Mouse (Mus musculus) B cell, adult 2 months (primary cell): ENCODE measurements around the gene Aarsd1.
"Not testable (repeated sequence)": the region's sequence is repeated elsewhere in the genome, so short reads cannot be mapped to it uniquely, and the experiment has no call there.

Experiments
- DNase-seq, 2 experiments: peaks; one replicate each; pipeline ENCODE4 v3.0.0; 2022

Aarsd1 gene

DNA sequence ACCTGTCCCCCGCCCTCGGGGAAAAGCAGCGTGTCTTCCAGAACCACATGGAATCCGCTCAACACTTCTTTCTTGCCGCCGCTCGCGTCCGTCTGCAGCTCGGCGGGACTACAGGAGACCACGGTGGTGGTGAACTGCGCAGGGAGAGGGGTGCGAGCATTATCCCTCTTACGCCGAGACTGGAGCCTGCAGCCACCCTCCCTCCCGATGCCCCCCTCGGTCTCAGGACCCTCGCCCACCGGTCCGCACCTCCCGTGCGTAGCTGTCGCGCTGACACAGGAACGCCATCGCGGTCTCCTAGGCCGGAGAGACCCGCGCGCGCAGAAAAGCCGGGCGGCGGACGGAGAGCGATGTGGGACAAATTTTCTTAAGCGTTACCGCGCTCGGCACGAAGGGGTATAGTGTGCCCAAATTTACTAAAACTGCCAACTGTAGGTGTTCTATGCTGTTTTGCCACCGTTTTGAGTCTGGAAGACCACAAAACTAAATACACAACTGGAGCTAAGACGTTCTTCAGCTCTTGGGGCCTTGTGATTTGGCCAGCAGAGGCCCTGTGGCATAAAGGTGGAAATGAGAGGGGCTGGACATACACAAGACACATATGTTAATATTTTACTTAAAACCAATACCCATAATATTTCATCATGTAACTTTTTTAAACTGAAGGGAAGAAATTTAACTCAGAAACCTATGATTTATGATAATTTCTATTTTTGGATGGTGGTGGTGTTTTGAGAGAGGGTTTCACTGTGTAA lies at the start of gene Aarsd1:
Aarsd1 (minus strand) TSS at position 515 of the 755 bp plus-strand sequence.
- peak; percentile 86 for DNase-seq

DNA sequence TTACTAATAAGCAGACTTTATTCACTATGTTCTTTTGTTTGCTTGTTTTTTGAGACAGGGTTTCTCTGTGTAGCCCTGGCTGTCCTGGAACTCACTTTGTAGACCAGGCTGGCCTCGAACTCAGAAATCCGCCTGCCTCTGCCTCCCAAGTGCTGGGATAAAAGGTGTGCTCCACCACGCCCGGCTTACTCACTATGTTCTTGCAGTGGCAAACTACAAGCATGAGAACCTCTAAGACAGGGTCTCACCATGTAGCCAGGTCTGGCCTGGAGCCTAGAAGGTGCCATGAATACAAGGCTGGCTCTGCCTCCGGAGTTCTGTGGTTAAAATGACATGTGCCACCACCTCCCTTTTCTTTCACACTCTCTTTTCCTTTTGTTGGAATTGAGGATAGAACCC lies 49.1 kb upstream of the Aarsd1 start:
- DNase-seq, result not testable (repeated sequence)

DNA sequence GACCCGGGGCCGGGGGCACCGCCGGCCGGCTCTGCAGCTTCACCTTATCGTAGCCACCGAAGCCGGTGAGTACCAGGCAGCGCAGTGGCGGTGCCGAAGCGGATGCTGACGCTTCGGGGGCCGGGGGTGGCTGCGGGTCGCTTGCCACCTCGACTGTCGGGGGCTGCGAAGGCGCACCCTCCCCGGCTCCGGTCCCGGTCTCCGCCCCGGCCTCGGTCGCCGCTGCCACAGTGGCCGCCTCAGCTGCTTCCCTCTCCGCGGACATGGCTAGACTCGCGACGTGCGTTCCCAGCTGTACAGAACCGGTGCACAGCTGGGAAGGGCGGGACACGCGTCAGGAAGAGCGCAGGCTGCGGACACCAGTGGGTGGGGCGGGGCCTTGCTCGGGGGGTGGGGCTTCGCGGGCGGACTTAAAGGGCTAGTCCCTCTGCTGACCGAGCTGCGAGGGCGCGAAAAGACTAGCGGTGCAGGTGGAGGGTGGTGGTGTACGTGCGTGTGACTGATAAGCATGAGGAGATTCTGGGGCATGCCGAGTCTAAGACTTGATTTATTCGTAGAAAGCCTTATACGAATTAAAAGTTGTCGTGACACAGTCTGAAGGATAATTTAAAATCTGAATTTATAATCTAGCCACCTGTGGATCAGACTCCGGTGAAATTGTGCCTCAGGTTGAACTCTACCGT lies 48.6 kb upstream of the Aarsd1 start, which contains the start of gene Vat1:
Vat1 (minus strand) TSS at position 362 of the 683 bp plus-strand sequence.
- peak; percentile 63 to 69 for DNase-seq

DNA sequence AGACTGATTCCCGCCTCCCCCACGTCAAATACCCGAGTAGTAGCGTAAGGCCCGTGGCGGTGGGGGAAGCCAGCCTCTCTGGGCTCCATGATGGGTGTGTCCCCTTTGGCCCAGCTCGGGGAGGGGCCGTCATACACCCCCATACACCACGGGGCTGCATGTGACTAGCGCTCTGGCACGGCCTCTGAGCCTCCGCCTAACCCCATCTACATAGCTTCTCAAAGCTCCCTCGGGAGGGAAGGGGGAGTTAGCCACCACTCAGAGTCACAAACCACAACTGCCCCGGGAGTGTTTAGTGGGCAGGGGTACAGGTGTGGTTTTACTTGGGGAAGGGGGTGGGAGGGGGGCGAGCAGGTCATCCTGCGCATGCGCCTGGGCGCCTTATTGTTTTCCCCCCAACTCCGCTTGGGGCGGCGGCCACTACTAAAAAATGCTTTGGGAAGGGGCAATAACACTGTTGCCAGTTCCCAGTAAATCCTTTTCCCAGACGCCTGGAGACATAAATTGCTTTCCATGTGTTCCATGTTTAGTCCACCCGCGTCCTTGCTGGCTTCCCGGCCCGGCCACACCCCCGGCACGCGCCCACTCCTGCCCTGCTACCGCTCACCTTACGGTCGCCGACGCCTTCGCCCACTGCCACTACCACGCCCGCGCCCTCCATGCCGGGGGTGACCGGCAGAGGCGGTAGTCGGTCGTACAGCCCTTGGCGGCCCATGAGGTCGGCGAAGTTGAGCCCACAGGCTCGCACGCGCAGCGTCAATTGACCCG lies 47.9 kb upstream of the Aarsd1 start:
- DNase-seq, result peak; percentile 74 to 79

DNA sequence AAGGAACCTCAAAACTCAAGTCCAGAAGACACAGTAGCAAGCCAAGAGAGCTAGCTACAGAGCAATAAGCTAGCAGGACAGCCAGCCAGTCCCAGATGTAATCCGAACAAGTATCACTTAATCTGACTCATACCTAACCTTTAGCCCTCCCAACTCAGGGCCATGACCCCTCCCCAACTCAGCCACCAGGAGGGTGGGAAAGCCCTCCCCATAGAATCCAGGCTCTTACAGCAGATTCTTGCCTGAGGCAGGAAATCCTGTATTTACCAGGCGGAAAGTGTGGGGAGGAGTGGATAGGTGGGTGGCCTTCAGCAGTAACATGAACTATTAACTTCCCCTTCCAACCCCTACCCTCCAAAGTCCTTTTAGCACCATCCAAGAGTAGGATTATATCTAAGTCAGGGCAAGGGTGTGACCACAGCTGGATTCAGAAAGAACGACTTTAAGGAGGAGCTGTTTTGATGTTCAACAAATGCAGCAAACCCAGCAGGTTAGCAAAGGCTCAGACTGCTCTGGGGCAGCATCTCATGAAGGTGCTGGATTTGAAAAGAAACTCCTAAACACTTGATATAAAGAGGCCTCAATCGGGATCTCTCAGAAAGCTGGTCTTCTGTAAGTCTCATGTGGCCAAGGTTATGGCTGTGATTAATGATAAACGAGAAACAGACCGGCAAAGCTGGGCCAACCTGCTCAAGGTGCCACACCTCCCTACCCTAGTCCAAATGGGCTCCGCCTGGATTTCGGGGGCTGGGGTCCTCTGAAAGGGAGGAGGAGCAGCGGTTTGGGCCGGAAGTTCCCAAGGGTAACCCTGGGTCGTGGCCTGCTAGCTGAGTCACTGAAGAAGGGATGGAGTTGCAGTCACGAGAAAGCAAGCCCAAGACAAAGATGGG lies 47.0 kb upstream of the Aarsd1 start, which contains the start of gene Rnd2:
Rnd2 (plus strand) TSS at position 789 of the 890 bp plus-strand sequence.
- DNase-seq, result peak in 1 of 2 experiments; percentile 15

DNA sequence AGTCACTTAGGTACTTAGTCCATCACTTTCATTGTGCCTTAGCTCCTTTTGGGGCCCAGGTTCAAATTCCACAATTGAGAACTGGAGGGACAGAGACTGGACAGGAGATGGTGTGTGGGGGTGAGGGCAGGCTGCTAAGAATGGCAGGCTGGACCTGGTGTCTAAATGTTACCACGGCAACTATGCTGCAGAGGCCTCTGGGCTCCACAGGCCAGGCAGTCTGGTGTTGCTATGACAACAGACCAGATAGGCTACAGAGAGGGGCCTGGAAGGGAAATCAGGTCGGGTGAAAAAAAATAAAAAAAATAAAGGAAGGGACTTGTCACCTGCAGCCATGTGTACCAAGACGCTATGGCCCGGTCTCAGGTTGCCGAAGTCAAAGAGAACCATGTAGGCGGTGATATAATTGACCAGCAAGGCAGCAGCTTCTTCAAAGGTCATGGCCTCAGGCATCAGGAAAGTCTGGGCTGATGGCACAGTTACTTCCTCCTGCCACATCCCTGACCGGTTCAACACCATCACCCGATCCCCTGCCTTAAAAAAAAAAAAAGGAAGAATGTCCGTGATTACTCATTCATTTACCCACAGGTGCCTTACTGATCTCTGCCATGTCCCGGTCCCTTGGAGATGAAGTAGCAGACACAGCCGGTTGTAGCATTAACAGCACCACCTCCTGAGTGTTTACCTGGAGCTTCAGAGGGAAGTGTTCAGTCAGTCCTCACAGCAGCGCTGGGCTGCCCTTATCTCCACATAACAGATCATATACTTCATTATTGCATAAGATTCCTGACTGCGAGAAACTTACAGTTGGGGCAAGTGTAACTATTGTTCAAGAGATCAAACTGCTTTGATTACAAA lies 45.4 kb upstream of the Aarsd1 start:
- DNase-seq, result no peak

DNA sequence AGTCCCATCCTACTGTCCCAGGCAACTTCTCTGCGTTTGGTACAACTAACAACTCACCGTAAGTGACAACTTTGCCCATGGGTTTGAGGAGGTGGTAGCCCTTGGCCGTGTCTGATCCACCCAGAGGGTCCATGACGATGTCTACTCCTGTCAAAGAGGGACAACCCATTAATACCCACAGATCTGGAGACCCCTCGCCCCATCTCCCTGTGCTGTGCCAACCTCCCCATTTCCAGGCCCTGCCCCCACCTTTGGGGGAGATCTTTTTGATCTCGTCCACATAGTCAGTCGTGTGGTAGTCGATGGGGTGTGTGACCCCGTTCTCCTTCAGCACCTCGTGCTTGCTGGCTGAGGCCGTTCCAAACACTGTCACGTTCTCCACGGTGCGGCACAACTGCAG lies 44.7 kb upstream of the Aarsd1 start:
- DNase-seq, result no peak

DNA sequence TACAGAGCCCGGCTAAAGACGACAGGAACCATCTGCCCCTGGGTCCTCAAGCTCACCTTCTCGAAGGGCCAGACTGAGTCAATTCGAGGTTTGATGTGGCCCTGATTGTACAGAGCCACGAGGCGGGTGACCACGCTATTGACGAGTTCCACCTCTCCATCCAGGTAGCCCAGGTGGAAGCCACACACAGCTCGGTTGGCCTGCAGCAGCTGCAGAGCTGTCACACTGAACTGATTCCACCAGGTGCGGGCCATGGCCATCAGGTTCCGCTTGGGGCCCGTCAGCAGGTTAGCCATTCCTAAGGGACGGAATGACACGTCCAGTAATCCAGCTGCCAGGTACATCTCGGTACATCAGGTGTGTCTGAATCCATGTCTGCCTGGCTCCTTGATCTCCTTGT lies 42.9 kb upstream of the Aarsd1 start:
- DNase-seq, result no peak

DNA sequence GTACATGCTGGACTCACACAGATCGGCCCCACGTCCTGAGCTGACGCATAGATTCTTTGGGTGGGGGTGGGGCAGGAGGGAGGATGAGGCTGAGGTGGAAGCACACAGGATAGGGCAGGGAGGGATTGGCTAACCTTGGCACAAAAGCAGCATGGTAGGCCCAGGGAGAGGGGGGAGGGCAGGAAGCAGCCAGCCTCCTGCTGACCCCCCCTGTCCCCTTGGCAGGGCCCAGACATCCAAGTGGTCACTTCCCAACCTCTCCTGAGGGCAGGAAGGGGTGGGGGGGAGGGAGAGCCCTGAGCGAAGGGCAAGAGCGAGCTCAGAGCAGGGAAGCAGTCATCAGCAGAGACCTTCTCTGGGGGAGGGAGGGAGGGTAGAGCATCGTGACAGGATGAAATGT lies 42.3 kb upstream of the Aarsd1 start:
- DNase-seq, result no peak

DNA sequence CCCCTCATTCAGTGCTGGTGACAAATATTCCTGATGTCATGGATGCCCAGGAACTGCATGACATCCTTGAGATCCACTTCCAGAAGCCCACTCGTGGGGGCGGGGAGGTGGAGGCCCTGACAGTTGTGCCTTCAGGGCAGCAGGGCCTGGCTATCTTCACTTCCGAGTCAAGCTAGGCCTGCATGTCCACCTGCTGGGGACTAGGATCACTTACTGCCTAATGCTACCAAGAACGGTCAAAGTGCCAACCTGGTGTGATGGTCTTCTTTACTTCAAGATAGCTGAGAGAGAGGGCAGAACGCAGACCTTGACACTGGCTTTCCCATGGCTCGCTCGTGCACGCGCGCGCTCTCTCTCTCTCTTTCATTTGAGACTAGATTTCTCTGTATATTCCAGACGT lies 40.8 kb upstream of the Aarsd1 start:
- DNase-seq, result no peak

DNA sequence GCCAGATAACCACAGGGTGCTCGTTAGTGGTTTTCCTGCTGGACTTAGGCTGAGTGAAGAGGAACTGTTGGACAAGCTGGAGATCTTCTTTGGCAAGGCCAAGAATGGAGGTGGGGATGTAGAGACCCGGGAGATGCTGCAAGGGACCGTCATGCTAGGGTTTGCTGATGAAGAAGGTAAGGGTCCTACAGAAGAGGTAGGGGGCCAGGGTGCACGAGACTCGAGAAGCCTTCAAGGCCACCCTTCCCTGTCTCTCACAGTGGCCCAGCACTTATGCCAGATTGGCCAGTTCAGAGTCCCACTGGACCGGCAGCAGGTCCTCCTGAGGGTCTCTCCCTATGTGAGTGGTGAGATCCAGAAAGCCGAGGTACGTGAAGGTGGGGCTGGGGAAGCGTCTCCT lies 40.2 kb upstream of the Aarsd1 start:
- no peak for DNase-seq

DNA sequence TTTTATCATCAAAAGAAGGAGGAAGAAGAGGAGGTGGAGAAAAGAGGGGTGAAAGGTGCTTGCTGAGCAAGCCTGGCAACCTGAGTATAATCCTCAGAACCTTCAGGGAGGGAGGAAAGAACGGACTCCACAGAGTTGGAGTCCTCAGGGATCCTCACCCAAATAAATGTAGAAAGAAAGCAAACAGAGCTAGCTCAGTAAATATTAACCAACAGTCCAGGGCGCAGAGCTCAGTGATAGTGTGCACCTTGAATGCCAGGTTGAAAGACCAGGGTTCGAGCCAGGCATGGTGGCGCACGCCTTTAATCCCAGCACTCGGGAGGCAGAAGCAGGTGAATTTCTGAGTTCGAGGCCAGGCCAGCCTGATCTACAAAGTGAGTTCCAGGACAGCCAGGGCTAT lies 38.2 kb upstream of the Aarsd1 start:
- DNase-seq, result no peak

DNA sequence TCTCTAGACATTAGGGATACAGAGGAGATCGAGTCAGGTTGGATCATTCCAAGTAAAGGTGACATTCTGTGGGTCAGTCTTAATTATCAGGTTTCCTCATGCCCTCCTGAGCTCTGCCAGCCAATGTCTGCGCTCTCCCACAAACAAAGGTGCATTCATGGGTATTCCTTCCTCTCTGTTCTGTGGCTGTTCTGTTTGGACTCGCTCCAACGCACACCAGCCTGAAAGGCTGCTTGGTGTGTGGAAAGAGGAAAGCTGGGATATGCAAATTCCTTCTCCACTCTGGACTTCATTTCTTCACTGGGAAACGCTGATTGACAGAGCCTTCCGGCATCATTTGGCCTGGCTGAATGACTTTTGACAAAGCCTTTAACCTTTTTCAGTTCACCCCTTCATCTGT lies 37.3 kb upstream of the Aarsd1 start:
- no peak for DNase-seq

DNA sequence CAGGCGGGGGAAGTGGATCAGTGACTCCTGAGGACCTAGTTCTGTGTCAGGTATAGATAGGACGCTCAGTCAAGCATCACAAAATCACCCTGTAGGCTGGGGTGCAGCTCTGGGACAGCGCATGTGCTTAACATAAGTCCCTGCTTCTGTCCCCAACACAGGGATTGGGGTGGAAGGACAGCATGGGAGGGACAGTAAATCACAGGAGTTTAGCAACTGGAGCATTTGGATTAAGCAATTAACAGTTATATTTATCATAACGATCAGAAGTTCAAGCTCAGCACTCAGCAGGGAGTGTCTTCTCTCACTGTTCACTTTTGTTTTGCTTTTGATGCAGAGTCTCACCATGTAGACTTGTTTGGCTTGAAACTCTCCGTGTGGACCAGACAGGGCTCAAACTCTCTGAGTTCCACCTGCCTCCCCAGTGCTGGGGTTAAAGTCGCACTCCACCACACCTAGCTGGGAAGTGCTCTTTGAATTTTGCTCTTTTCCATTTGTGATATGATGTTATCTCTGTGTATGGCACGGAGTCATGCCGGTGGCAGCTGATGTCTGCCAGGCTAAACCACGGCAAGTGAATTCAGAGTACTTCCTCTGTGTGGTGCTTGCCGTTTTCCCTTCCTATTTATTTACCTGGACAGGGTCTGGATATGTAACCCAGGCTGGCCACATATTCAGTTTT lies 34.8 kb upstream of the Aarsd1 start:
- no peak for DNase-seq

DNA sequence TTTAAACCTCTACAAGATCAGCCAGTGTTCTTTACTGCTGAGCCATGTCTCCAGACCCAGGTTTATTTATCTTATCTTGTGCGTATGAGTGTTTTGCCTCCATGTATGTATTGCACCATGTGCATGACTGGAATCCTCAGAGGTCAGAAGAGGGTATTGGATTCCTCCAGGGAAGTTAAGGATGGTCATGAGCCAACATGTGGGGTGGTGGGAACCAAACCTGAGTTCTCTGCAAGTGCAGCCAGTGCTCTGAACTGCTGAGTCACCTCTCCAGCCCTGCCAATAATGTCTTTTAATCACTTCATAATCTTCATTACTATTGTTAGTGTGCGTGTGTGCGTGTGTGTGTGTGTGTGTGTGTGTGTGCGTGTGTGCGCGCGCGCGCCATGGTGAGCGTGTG lies 34.1 kb upstream of the Aarsd1 start:
- DNase-seq, result no peak

DNA sequence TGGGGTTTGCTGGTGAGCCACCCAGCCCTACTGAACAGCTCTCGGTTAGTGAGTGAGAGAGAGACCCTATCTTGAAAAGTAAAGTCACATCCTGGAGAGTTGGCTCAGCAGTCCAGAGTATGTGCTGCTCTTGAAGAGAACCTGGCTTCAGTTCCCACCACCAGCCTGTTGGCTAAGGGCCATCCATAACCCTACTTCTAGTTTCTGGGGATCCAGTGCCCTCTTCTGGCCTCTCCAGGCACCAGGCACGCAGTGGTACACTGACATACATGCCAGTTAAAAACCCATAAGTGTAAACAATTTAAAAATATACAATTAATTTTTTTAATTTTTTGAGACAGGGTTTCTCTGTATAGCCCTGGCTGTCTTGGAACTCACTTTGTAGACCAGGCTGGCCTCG lies 33.0 kb upstream of the Aarsd1 start:
- peak; percentile 42 to 57 for DNase-seq

DNA sequence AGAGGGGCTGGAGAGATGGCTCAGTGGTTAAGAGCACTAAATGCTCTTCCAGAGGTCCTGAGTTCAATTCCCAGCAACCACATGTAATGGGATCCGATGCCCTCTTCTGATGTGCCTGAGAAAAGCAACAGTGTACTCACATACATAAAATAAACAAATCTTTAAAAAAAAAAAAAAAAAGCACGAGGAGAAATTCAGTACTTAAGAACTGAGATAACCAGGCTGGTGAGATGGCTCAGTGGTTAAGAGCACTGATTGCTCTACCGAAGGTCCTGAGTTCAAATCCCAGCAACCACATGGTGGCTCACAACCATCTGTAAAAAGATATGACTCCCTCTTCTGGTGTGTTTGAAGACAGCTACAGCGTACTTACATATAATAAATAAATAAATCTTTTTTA lies 32.2 kb upstream of the Aarsd1 start:
- not testable (repeated sequence) for DNase-seq

DNA sequence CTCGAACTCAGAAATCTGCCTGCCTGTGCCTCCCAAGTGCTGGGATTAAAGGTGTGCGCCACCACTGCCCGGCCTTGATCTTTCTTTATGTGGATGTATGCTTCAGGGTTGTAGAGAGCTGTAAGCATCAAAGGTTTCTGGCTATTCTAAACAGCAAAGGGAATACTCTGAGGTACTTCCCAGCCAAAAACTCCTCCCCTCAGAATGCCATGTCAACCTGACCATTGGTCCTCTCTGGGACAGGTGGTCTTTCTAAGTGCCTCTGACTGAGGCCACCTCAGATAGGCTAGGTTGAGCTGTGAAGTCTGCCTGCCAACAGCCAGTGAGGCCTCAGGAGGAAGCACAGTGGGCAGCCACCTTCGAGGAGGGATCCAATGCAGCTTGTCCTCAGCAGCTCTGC lies 31.5 kb upstream of the Aarsd1 start:
- DNase-seq, result peak; percentile 23 to 36

DNA sequence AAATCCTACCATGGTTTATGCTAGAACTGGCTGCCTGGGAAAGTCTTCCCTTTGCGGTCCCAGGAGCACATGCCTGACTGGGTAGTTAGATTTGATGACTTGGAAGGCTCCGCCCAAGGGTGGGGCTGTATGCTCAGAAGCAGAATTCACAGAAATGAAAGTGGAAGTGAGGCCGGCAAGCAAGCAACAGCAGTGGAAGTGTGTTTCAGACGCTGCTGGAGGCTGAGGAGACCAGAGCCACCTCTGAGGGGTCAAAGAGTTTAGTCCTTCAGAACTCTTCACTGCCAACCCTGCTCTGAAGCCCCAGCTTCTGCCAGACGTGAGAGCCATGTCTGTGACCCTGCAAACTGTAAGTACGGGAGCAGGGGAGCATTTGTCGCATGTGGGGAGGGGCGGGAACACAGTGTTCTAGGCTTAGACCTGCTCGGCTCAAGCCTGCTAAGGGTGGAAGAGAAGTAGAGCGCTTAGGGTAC lies 30.9 kb upstream of the Aarsd1 start, which contains the start of gene Ifi35:
Ifi35 (plus strand) TSS at position 134 of the 473 bp plus-strand sequence.
- DNase-seq, result peak; percentile 74 to 78

DNA sequence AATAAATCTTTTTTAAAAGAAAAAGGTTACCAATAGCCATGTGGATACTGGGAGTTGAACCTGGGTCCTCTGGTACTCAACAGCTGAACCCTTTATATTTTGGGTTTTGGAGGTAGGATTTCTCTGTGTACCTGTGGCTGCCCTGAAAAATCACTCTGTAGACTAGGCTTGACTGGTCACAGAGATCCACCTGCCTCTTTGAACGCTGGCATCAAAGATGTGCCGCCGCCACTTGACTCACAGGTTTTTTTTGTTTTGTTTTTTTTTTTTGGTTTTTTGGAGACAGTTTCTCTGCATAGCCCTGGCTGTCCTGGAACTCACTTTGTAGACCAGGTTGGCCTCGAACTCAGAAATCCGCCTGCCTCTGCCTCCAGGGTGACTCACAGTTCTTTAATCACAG lies 30.4 kb upstream of the Aarsd1 start:
- DNase-seq, result no peak

DNA sequence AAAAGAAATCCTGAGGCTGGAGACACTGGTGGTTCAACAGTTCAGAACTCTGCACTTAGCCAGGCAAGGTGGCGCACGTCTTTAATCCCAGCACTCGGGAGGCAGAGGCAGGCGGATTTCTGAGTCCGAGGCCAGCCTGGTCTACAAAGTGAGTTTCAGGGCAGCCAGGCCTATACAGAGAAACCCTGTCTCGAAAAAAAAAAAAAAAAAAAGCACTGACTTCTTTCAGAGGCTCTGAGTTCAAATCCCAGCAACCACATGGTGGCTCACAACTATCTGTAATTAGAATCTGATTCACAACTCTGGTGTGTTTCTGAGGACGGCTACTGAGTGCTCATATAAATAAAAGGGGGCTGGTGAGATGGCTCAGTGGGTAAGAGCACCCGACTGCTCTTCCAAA lies 29.4 kb upstream of the Aarsd1 start:
- not testable (repeated sequence) for DNase-seq
